Mouse (Mus musculus): ENCODE results near the gene Lpin1.

The Lpin1 gene

DNA sequence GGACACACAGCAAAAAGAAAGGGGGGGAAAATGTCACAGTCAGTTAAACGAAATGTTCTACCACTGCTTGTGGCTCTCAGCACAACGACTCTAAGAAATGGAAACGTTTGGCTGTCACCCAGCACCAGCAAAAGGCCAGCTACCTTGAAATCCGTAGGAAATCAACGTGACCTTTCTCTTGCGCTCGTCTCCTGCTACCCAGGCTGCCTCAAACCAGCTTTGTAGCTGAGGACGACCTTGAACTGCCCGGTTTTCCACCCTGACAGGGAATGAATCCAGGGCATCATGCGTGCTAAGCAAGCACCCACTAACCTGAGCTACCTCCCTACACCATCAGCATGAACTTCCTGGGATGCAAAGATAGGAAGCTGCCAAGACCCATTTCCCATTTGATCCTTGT lies 39.5 kb downstream of the Lpin1 start:
- no peak for DNase-seq (ENCODE audit: low read depth)

DNA sequence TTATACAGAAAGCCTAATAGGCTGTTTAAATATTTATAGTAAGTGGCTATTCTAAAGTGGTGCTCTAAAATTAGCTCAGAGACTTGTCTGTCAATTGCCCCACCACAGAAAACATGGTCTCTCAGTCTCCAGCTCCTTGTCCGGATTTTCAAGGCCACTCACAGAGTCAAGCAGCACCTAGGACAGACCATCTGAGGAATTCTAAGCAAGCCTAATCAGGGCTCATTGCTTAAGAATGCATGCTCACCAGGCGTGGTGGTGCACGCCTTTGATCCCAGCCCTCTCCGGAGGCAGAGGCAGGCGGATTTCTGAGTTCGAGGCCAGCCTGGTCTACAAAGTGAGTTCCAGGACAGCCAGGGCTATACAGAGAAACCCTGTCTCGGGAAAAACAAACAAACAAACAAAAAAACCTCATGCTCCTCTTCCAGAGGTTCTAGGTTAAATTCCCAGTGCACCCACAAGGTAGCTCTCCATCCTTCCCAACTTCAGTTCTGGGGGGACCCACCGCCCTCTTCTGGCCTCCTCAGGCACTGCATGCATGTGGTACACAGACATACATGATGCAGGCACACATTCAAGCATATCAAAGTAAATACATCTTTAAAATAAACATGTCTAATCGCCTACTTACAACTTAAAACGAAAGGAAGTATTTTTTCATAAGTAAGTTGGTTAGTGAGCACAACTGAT lies 40.2 kb downstream of the Lpin1 start:
- no peak for DNase-seq (ENCODE audit: low read depth)

DNA sequence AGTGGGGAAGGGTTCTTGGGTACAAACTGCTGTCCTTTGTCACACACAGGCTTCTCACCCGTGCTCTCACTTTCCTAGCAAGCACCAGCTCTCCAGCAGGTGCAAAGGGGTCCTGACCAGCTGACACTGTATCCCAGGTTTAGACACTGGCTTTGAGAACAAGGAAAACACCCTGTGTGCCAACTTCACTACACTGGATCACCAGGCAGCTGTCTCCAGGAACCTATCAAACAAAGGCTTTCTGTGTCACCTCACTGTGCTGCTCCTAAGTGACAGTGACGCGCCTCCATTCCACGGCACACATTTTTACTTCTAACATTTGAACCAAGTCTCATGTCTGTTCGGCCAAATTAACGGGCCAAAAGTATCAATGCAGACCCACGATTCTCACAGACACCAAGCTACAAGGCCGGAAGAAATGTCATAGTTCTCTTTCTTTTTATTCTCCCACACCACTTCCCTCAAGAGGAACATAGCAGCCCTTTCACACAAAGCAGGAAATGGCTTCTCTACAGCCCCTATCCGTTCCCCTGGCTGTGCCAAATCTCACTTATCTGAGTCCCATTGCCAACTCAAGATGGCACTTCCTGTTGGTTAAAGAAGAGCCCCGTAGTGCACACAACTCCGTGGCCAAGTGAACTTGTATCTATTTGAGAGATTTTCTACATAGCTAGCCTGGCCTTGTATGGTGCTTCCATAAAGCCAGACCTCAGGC lies 41.7 kb downstream of the Lpin1 start:
- DNase-seq (ENCODE audit: low read depth): no peak

DNA sequence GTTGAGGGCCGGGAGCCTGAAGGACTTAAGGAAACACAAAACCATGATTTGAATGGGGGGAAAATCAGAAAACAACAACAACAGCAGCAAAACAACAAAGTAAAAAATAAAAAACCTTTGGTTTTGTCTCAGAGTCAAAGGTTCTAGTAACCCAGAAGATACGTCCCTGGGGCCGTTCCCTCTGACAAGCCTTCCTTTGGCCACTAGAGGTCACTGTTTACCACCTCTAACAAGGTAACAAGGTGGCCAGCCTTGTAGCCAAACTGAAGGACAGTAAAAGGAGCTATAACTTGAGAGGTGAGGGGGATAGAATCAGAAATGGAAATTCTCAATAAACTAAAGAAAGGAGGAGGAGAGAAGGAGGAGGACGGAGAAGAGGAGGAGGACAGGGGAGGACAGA lies 42.3 kb downstream of the Lpin1 start:
- peak; percentile 57 for DNase-seq (ENCODE audit: low read depth)

DNA sequence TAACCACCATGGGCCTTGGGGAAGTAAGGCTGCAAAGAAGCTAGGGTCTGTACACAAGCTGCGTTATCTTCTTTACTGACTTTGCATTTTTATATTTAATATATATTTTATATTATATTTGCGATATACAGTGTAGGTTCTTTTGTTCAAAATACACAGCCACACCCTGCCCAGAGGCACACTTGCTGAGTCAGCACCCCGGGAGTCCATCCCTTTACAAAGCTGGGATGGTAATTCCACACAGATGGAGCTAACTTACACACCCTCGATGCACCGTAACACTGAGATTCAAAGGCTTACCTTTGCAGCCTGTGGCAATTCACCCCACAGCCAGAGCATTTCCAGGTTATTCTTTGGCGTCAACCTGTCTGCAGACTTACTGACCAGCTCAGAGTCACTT lies 42.7 kb downstream of the Lpin1 start:
- no peak for DNase-seq (ENCODE audit: low read depth)

DNA sequence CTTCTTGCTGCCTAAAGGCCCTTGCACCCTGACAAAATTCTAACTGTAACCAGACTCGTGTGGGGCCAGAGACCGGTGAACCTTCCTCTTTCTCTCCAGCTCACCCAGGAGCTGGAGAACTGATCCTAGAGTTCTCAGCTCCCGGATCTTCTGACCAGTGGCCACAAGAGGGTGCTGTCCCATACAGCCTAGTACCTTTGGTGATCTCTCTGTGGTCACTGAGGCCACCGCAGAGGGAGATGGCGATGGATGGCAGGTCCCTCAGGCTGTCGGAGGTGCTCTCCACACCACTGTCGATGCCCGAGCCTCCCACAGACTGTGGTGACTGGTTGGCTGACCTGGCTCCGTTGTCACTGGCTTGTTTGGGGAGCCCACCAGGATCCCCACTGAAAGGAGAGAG lies 47.3 kb downstream of the Lpin1 start:
- no peak for DNase-seq (ENCODE audit: low read depth)

DNA sequence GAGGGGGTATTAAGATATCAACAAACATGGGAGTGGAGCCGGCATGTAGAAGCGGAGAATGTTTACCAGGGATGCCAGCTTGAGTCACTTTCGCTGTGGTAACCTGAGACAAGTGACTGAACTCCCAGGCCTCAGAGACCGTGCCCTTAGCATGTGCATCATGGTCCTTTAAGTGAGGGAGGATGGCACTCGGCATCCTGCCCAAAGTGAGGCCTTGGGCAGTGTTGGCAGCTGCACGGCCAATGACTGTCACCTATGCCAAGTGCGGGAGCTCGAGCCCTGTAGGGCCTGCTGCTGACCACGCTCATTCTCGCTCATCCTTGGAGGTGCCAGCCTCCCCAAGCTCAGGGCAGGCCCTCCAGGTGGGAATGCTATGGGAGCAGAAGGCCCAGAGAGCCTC lies 48.1 kb downstream of the Lpin1 start:
- DNase-seq (ENCODE audit: low read depth): no peak

DNA sequence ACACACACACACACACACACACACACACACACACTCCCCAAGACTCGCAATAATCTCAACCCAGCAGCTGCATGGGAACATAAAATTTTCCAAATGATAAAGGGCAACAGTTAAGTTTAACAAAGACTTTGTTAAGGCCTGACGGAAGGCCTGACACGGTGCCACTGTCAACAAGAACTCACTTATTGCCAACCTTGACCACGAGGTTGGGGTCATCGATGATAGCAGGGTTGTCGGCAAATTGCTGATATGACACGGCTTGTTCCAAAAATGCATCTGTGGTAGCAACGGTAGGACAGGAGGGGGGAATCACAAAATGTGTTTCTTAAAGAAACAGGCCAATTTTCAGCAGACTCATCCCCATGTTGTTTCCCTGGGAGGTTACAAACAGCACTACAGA lies 48.6 kb downstream of the Lpin1 start:
- no peak for DNase-seq (ENCODE audit: low read depth)

DNA sequence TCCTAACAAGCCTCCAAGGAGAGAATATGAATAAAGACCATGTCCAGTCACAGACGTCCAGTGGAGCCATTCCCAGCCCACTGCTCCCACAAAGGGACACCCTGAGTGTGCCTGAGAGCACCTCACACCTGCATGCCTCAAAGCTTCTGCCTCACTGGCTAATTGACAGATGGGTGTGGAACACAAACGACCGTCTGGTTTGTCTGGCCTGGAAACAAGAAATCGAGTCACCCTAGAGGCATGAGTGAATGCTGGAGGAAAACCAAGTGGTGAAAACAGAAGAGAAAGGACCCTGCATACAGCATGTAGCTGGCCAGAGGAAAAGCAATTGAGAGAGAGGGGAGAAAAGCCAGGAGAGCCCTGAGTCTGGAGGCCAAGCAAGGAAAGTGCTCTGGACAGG lies 53.5 kb downstream of the Lpin1 start:
- DNase-seq (ENCODE audit: low read depth): no peak

DNA sequence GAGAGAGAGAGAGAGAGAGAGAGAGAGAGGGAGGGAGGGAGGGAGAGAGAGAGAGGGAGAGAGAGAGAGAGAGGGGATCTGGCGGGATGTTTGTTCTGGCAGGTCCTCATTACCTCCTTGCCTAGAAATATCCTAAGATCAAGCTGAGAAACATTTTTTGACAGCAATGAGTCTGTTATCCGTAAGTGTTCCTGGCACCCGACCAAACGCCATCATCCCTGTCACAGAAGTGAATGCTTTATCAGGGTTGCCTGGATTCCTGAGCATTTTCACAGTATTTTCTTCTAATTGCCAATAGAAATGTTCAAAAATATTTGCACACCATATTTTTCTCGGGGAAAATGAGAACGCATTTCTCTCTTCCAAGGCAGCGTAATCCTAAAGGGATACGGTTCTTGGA lies 56.6 kb downstream of the Lpin1 start:
- DNase-seq (ENCODE audit: low read depth): no peak

DNA sequence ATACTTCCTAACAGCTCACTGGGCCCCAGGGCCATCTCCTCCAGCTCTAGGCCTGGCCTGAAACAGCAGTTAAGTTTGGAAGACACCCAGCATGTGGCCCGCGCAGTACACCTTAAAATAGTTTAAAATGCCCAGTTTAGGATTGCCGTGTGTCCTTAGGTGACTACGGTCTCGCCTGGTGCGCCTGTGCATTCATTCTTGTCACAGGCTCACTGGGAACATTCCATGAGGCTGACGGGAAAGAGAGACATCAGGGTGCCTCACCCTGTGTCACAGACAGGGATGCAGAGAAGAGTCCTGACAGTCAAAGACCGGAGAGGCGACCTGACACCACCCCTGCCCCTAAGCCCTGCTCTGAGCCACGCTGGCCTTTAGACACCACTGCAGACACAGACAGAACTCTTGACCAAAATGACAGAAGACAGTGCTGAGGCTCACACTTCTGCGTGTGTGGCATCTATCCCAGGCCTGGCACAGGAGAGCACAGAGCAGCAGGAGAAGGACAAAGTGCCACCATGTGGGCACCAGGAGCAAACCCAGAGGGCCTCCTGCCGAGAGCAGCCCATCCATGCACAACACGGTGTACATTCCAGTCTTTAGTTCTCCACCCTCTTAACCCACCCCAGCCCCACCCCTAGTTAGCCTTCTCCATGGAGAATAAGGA lies 58.5 kb downstream of the Lpin1 start:
- DNase-seq (ENCODE audit: low read depth): no peak

DNA sequence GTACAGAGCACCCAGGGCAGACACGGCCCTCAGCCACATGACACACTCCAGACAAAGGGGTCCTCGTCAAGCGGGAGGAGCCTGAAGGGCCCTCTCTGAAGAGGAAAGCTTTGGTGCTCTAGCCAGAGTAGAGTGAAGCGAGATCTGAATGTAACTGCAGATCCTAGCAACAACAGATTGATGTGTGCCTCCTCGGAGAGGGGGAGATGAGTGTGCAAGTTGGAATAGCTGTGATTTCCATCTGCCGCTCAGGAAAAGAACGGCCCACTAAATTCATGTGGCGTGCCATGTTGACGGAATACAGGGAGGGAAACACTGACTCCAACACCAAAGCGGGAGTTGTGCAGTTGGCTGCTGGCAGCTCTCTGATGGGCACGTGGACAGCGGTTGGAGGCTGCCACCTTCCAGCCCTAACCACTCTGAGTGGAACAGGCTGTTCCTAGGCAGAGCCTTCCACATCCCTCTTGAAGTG lies 59.7 kb downstream of the Lpin1 start:
- no peak for DNase-seq (ENCODE audit: low read depth)

DNA sequence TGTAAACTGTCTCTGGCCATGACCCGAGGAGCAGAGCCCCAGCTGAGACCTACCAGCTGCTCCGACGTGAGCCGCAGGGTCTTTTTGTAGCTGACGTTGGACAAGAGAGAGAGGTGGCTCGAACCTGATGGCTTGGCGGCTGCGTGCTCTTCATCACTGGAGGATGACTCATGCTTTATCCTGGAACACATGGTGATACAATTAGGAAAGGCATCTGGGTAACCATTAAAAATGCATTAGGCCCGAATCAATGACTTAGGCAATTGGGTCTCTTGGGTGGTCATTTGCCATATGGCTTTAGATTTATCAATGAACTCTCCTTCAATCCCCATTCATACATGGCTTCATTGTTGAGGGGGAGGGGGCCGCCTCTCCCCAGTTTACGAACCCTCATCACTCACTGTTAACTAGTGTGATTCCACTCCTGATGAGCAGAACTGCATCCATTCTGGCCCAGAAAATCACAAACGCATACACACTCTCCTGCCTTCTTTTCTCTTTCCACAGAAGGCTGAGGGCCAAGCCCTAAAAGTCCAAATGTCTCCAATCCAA lies 61.9 kb downstream of the Lpin1 start:
- DNase-seq (ENCODE audit: low read depth): no peak

DNA sequence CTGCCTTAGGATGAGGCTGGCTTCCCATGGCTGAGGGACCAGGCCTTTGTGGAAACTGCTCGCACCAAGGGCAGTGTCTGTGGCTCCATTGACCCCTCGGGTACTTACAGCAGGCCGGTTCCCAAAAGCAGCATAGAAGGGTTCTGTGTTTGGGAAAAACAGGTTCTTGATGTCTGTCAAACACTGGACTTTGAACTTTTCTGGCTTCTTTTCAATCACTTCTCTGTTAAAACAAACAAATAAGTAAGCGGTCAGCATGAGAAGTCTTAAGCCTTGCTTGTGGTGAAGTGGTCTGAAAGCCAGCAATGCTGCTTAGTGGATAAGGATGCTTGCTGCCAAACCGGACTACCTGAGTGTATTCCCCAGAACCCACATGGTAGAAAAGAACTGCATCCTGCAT lies 69.2 kb downstream of the Lpin1 start:
- DNase-seq (ENCODE audit: low read depth): no peak

DNA sequence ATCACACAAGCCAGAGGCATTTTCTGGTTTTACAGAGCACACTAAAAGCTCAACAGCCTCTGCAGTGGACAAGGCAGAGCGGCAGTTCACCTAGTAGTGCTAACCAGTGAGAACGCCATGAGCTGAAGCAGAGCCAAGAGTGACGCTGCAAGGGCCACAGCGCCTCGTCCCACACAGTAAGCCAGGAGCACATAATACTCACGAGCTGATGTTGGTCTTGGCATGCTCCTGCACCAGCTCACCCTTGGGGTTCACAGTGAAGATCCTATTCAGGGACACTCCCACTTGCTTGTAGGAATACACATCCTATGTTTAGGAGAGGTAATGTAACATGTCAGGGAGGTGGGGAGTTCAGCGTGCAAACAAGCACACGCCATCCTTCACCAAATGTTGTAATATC lies 70.1 kb downstream of the Lpin1 start:
- DNase-seq (ENCODE audit: low read depth): no peak

DNA sequence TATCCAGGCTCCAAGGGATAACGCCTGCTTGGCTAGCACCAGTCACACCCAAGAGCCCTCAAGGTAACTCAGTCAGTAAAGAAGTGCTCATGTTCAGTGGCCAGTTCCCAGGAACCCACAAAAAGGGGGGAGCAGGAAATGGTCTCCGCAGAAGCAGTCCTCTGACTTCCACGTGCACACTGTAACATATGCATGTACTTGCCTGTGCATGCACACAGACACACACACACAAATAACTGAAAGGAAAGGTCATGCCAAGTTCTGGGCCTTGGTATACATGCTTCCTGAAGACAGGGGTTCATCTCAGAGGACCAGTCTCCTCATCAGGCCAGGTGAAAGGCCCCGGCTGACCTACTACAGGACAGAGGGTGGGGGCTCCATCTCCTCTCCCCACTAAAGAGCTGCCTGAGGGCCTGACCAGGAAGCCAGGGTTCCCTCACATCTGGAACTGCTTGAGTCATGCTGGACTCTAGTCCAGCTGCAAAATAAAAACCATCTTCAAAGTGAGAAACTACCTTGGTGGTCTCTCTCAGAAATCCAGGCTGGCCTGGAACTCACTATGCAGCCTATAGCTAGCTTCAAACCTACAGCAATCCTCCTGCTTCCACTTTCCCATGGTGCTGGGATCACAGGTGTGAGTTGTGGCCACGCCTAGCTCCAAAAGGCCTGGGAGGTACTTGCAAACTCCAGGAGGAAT lies 70.7 kb downstream of the Lpin1 start:
- no peak for DNase-seq (ENCODE audit: low read depth)

DNA sequence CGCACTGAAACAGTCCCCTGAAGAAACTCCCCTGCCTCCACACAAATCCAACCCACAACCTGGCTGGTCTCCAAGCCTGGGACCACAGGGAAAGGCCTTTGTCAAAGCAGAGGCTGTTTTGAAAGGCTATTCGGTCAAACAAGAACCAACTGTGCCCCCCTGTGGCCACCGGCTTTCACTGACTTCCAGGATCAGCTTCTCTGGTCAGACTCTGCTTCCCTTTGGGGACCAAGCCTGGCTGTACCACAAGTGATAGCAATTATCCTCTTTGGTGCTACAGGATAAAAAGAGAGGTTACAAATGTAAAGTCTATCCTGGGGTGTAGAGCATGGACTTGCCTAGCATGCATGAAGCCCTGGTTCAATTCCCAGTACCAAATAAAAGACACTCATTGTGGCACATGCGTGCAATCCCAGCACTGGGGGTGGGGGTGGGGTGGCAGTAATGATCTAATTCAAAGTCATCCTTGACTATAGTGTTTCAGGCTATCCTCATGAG lies 77.4 kb downstream of the Lpin1 start:
- no peak for DNase-seq (ENCODE audit: low read depth)

DNA sequence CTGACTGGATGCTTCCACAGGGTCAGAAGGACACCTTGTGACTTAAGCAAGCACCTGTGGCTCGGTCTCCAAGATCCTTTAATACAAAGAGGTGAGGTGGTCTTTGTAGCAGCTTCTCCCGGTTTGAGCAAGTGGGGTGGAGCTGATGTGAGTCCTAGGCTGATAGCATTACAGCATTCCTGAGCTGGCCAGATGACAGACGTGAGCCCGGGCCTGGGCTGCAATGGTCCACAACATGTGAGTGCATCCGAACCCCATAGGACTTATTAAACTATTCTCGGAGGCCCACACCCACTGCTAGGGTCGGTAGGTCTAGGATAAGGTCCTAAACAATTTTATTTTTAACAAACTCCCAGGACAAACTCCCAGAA lies 77.9 kb downstream of the Lpin1 start:
- no peak for DNase-seq (ENCODE audit: low read depth)

DNA sequence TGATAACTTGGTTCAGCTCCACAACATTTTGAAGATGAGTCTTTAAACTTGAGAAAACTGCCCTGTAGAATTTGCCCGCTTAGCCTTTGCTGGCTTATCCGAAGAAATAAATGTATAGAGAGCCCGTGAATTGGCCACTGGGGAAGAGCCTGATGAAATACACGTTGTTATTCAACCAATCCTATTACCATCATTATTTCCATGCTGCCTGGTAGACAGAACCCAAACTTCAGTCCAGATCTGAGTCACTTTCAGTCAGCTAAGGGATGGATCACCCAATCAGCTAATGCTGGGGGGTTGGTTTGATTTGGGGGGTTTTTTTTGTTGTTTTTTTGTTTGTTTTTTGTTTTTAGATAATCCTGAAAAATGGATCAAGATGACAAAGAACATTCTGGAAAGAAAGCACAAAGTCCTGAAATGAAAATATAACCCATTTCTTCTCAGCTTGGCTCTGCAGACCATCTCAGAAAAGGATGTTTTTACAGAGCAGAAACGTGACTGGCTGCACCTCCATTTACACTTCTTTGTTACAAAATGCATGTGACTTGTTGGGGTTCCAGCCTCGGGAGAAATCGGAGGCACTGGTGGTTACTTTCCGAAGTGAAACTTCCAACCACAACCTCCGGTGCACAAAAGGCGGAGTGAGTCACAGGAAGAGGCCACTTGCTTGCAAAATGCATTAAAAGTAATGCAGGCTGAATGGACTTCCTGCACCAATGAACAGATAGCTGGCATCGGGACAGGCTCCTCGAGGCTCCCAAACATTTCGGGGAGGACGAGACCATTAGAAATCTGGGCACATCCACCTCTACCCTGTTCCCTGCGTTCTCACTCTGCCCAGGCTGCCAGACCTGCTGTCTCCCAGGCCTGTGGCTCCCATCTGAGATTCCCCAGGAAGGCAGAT lies 78.6 kb downstream of the Lpin1 start:
- DNase-seq (ENCODE audit: low read depth): no peak

DNA sequence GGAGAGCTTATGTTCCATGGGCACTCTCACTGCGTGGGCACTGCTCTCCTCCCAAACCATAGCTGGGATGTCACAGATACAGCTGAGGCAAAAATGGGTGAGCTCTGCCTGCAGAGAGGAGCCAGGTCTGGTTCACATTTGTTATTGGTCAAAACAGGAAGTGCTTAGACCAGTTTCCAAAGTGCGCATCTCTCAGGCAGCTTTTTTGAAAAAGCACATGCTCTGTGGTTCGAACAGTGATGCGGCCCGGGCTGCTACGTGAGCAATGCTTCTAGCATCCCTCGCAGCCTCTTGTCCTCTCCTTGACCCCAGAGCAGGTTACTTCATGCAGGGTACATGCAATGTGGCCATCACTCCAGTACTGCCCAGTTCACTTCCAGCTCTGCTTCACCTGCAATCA lies 82.1 kb downstream of the Lpin1 start:
- no peak for DNase-seq (ENCODE audit: low read depth)

DNA sequence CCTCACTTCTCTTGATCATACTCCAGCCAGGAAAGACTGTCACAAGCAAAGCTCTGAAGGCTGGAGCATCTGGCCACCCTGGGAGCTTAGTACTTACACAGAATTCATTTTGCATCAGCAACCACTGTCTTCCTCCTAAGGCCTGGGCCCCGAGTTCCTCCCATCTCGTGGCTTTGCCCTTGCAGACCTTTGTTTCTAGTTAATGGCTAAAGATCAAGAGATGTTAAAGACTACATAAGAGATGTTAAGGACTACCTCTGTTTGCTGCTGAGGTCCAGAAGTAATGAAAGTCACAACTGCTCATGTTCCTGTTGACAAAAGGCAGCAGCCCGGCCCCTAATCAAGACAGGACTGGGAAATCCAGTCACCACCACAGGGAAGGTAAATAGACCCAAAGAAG lies 82.8 kb downstream of the Lpin1 start:
- no peak for DNase-seq (ENCODE audit: low read depth)

Data from c-Kit-positive CD71-positive TER-119-negative erythroid progenitor cells, embryonic 14.5 days (primary cell).